Mouse (Mus musculus): Measurements from ENCODE around the gene Fam241a. TPM values are rescaled to one million over a fixed set of nuclear protein-coding genes. Genes with fewer than 3 reads are reported as not detected.

Fam241a gene
- polyA plus RNA-seq, 1 experiment from 2014 or later = 27.9 TPM

DNA sequence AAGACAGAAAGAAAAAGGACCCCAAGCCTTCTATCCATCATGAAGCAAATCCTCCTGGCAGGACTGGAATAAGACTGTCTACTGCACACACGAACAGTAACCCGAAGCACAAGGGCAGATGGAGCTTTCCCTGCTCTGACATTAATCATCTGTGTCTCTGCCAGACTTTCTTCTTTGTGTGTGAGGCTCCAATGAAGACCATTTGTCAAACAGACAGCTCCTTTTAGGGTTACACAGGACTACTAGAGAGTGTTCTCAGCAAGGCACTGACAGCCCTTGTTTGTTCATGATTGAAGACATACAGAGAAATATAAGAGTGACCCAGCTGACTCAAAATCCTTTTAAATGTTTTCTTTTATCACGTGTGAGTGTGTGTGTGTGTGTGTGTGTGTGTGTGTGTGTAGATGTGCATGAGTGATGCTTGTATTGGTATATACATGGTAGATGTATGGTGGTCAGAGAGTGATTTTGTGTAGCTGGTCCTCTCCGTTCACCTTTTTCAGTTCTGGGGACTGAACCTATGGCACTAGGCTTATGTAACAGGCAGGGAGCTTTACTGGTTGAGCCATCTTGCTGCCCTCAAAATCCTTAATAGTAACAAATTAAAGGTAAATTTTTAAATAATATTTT is 21.8 kb downstream of the Fam241a start:
- no peak overlapping the region for H3K4me3 ChIP-seq (replicated peaks)
- no peak overlapping the region for H3K4me2 ChIP-seq
- H3K9me3 ChIP-seq = no peaks in the 10 kb centered on the region
- no peaks in the 10 kb centered on the region for H3K27me3 ChIP-seq (replicated peaks)
- H3K36me3 ChIP-seq = no peaks in the 10 kb centered on the region
- H3K27ac ChIP-seq = no peak overlapping the region
- WGBS = 16% methylated on average over 4 of the region's 4 CpGs
- peak; percentile 27; the same call in 1 of the 2 replicates for ATAC-seq (ENCODE audit: insufficient read depth, low FRiP score, low read depth)
- no peak overlapping the region for H3K9ac ChIP-seq
- H3K4me1 ChIP-seq = no peaks in the 10 kb centered on the region

DNA sequence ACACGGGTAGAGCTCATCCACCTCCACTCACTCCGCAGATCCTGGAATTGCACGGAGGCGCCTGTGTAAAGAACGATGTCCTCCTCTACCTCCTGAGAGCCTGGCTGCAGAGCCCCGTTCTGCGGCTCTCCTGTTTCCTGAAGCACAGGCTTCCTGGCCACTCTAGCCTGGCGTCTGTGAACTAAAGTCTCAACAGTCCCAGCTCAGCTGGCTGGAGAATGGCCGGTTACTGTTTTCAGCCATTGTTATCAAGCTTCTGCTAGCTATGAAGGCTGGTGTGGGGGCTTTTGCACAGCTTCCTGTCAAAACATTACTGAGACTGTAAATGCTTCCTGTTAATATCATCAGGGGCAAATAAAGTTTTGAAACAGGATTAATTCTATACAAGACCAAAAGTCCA is 24.5 kb downstream of the Fam241a start:
- no peak overlapping the region for H3K4me2 ChIP-seq
- no peaks in the 10 kb centered on the region for H3K27me3 ChIP-seq (replicated peaks)
- no peak overlapping the region for H3K4me3 ChIP-seq (replicated peaks)
- no peaks in the 10 kb centered on the region for H3K4me1 ChIP-seq
- no peak overlapping the region for H3K9ac ChIP-seq
- H3K36me3 ChIP-seq = no peaks in the 10 kb centered on the region
- ATAC-seq (ENCODE audit: insufficient read depth, low FRiP score, low read depth) = no peak
- no peak overlapping the region for H3K27ac ChIP-seq
- H3K9me3 ChIP-seq = no peaks in the 10 kb centered on the region
- WGBS = 75% methylated on average over 9 of the region's 9 CpGs

DNA sequence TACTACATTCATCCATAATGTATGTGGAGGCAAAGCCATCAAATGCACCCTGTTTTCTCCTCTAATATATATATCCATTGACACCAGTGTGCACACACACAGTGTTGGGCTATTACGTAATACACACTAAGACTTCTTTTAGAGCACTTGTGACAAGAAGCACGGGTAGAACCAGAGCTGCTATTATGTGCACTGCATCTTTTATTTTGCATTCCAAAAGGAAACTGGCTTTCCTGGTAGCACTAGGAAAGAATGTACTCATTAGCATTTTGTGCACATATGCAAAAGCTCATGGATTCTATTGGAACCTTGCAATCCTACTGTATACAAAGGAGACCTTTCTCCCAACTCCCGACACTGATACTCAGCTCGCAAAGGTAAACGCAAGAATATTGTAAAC is 27.2 kb downstream of the Fam241a start:
- no peak for ATAC-seq (ENCODE audit: insufficient read depth, low FRiP score, low read depth)
- Histone ChIP-seq H3K27ac (no peak overlapping the region), H3K27me3 (replicated peaks) (no peaks in the 10 kb centered on the region), H3K9ac (no peak overlapping the region), H3K4me2 (no peak overlapping the region), H3K9me3 (no peaks in the 10 kb centered on the region), H3K4me3 (replicated peaks) (no peak overlapping the region), H3K36me3 (no peaks in the 10 kb centered on the region), H3K4me1 (0 out of 2 replicates have a peak, but pooled peaks cover 5% of the 10 kb centered on the region)
- 60% methylated on average over 5 of the region's 5 CpGs for WGBS

DNA sequence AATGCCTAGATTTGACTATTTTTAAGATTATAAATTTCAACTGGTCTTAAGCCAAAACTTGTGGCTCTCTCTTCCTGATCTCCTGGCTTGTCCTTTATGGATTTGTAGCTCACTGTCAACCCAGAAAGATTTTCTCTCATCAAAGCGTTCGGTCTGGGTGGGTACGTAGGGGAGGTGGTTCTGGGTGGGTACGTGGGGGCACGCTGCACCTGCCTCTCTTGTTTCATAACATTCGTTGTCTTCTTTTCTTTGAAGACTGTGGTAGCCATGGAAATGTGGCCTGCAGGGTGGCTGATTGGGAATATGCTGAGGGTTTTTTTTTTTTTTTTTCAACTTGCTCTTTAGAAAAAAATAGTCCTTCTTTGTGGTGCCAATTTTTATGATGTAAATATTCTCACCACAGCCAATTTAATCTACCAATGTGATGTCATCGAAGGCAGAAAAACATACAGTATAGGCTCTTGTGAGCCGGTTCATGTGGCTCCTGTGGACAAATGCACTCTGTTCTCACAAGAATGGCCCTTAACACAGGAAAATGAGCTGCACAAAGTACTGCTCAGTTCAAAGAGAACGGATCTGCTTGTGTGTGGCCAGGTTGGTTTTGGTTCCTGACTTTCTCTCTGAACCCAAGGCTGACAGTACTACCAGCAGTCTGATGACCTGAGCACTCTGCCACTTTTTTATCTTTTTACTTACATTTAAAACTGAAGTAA is 27.9 kb downstream of the Fam241a start:
- Histone ChIP-seq H3K4me3 (replicated peaks) (no peak overlapping the region), H3K27ac (no peak overlapping the region), H3K4me2 (no peak overlapping the region), H3K9ac (no peak overlapping the region), H3K36me3 (no peaks in the 10 kb centered on the region), H3K4me1 (0 out of 2 replicates have a peak, but pooled peaks cover 5% of the 10 kb centered on the region), H3K27me3 (replicated peaks) (no peaks in the 10 kb centered on the region), H3K9me3 (no peaks in the 10 kb centered on the region)
- WGBS = 85% methylated on average over 9 of the region's 9 CpGs
- no peak for ATAC-seq (ENCODE audit: insufficient read depth, low FRiP score, low read depth)

DNA sequence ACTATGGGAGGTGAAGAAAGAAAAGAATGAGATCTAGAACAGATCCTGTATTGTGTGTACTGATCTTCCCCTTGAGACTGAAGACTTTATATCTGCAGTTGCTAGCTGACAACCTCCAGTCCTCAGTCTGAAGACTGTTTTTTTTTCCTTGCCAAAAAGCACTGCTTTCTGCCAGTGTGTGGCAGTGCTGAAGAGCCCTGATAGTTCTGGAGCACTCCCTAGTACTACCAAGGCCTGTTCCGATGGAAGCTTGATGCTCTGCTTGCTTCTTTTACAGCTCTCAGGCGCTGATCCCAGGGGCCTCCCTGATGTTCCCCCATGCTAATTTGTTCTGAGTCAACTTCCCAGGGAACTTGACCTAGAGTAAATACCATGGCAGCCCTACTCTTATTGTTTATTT is 31.9 kb downstream of the Fam241a start:
- Histone ChIP-seq H3K36me3 (no peaks in the 10 kb centered on the region), H3K27me3 (replicated peaks) (no peaks in the 10 kb centered on the region), H3K27ac (peak overlapping the region; percentile 49), H3K4me3 (replicated peaks) (no peak overlapping the region), H3K9me3 (no peaks in the 10 kb centered on the region), H3K4me1 (0 out of 2 replicates have a peak, but pooled peaks cover 5% of the 10 kb centered on the region), H3K4me2 (no peak overlapping the region), H3K9ac (no peak overlapping the region)
- 30% methylated on average over 2 of the region's 2 CpGs for WGBS
- no peak for ATAC-seq (ENCODE audit: insufficient read depth, low FRiP score, low read depth)

DNA sequence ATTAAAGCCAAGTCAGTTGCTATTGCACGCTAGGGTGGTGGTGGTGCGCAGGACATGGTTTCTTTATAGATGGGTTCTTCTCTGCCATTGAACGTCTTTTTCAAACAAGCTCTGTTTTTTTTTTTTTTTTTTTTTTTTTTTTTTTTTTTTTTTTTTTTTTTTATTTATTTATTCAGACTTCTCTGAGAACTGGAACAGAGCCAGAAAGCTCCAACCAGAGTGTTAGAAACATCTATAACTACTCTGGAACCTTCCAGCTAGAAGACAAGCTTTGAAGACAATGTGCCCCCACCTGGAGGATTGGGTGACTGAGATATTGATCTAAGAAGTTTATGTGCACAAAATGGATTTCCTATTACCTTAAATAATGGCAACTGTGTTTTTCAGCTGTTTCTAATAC is 32.6 kb downstream of the Fam241a start:
- WGBS = 49% methylated on average over 3 of the region's 3 CpGs
- no peak overlapping the region for H3K9ac ChIP-seq
- H3K4me2 ChIP-seq = no peak overlapping the region
- no peaks in the 10 kb centered on the region for H3K27me3 ChIP-seq (replicated peaks)
- no peak overlapping the region for H3K4me3 ChIP-seq (replicated peaks)
- no peaks in the 10 kb centered on the region for H3K9me3 ChIP-seq
- H3K27ac ChIP-seq = no peak overlapping the region; the same call in 1 of the 2 replicates
- ATAC-seq (ENCODE audit: insufficient read depth, low FRiP score, low read depth) = no peak
- H3K36me3 ChIP-seq = no peaks in the 10 kb centered on the region
- H3K4me1 ChIP-seq = 0 out of 2 replicates have a peak, but pooled peaks cover 5% of the 10 kb centered on the region

DNA sequence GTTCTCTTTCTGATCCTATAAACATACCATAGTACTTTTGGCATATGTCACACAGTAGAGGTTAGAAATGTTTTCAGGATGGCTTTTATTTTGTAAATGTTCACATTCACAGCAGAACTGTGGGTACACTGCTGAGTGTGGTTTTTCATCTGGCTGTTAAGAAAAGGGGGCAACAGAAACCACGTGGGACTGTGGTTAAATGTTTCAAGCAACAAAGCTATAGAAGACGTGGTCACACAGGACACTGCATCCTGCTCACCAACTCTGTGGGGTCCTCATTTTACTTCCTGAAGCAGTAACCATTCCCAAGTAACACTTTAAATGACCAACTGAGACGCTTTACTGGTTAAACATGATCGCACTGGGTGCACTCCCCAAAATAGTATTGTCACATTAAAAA is 33.6 kb downstream of the Fam241a start:
- ATAC-seq (ENCODE audit: insufficient read depth, low FRiP score, low read depth) = no peak
- 66% methylated on average over 4 of the region's 4 CpGs for whole genome bisulfite sequencing
- H3K4me1 ChIP-seq = 0 out of 2 replicates have a peak, but pooled peaks cover 5% of the 10 kb centered on the region
- no peak overlapping the region for H3K4me3 ChIP-seq (replicated peaks)
- H3K27me3 ChIP-seq (replicated peaks) = no peaks in the 10 kb centered on the region
- H3K9me3 ChIP-seq = no peaks in the 10 kb centered on the region
- no peak overlapping the region for H3K27ac ChIP-seq
- no peak overlapping the region for H3K4me2 ChIP-seq
- H3K36me3 ChIP-seq = no peaks in the 10 kb centered on the region
- no peak overlapping the region for H3K9ac ChIP-seq

DNA sequence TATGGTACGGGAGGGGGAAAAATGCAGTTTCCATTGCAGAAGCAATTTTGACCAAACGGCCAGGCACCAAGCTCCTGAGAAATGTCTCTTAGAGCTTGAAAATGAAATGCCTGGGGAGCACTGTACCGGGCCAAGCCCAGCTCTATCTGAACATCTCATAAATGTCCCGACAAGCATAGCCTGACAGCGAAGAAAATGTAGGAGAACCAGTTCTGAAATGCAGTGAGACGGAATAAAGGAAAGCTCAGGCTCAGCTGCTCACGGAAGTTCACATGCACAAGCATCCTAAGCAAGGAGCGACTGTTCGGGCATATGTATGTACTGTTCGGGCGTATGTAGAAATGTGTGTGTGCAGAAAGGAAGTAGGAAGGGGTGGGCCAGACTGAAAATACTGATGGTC is 34.8 kb downstream of the Fam241a start:
- 66% methylated on average over 11 of the region's 11 CpGs for WGBS

DNA sequence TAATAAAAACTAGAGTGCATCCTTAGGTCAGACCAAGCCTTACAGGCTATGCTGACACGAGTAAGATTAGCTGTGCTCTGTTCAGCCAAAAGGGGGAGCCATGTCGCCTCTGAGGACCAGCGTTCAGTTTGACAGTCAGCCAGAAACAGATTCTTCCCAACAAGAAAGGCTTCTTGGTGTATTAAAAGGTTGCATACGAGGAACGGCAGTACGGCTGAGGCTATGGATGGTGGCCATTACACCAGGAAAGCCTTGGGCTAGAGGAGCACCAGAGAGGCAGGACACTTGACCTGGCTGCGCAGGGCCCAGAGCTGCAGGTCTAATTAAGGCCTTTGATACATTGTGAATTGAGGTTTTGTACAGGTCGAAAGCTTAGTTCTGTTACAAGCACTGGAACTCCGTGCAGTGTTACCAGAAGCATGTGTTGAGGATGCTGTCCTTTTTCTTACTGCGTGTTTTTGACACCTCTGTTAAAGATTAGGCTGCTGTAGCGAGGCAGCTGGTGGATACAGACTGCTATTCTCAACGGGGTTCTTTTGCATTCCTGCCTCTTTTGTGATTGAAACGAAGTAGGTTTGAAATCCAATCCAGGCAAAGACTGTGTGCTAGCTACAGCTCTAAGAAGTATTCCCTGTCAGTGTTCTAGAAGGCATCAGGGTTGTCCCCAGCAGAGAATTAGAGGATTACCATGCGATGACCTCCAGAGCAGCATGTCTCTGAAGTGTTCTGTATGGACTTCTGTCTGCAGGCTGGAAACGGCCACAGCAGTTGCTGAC is 42.5 kb downstream of the Fam241a start:
- Histone ChIP-seq H3K9me3 (no peaks in the 10 kb centered on the region), H3K4me3 (replicated peaks) (no peak overlapping the region), H3K36me3 (no peaks in the 10 kb centered on the region), H3K4me1 (no peaks in the 10 kb centered on the region), H3K9ac (no peak overlapping the region), H3K27me3 (replicated peaks) (no peaks in the 10 kb centered on the region), H3K4me2 (no peak overlapping the region), H3K27ac (no peak overlapping the region)
- WGBS = 27% methylated on average over 15 of the region's 15 CpGs
- ATAC-seq (ENCODE audit: insufficient read depth, low FRiP score, low read depth) = peak; percentile 56

More for the DNA sequence above, 34.8 kb downstream of the Fam241a start:
- no peaks in the 10 kb centered on the region for H3K27me3 ChIP-seq (replicated peaks)
- peak; percentile 57; the same call in 1 of the 2 replicates for ATAC-seq (ENCODE audit: insufficient read depth, low FRiP score, low read depth)
- H3K4me3 ChIP-seq (replicated peaks) = no peak overlapping the region
- H3K4me1 ChIP-seq = 0 out of 2 replicates have a peak, but pooled peaks cover 5% of the 10 kb centered on the region
- no peaks in the 10 kb centered on the region for H3K9me3 ChIP-seq
- no peak overlapping the region for H3K4me2 ChIP-seq
- H3K36me3 ChIP-seq = no peaks in the 10 kb centered on the region
- H3K9ac ChIP-seq = no peak overlapping the region
- peak overlapping the region; percentile 46; the same call in 1 of the 2 replicates for H3K27ac ChIP-seq

DNA sequence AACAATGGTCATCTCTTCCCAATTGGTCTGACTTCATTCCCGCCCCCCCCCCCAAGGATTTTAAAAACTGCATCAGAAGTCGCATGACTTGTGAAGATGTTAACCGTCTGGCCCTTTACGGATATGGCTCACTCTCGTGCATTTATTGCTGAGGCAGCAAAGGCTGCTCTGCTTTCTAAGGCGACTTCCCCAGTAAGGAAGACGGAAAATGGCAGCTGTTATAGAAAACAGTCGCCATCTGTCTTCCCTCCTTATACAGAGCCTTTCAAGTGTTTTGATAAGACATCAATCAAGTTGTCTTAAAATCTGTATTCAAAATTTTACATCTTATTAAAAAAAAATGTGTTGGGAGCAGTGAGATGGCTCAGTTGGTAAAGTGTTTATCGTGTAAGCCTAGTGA is 43.4 kb downstream of the Fam241a start:
- H3K27me3 ChIP-seq (replicated peaks) = no peaks in the 10 kb centered on the region
- H3K4me1 ChIP-seq = no peaks in the 10 kb centered on the region
- H3K4me3 ChIP-seq (replicated peaks) = no peak overlapping the region
- no peak overlapping the region for H3K27ac ChIP-seq
- 66% methylated on average over 9 of the region's 9 CpGs for WGBS
- H3K9me3 ChIP-seq = no peaks in the 10 kb centered on the region
- no peak for ATAC-seq (ENCODE audit: insufficient read depth, low FRiP score, low read depth)
- no peak overlapping the region for H3K9ac ChIP-seq
- no peaks in the 10 kb centered on the region for H3K36me3 ChIP-seq
- H3K4me2 ChIP-seq = no peak overlapping the region

DNA sequence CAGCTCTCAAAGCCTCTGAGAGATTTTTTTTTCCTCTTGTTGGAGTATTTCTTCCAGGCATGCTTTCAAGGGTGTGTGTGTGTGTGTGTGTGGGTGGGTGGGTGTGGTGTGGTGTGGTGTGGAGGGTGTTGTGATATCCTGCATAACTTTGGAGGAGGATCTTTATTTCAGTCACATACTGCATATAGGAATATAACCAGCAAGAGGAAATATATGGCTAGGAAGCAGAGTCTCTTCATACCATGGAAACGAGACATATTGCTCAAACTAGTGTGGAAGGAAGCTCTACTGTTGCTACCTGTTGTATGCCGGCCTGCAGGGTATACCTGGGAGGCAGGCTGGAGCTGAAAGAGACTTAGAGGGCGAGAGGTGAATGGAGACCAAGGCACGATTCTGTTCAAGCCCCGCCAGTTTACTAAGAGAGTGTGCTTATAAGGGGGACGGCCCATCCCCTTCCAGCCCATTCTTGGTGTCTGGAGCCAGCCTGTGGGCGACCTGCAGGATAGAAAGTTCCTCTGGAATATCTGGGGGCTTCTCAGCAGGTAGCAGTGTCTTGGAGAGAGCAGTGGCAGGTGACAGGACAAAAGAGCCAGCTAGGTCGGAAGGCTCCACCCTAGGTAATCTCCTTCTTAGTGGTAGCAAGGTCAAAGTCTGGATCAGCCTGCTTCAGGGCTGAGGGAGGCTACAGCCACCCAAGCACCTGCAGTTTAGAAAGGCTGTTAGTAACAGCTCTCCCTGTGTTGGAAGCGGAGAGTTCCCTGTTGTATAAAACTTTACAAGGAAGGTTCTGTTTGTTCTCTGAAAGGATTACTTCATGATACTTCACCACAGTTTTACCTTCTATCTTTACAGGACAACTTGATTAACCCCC is 45.1 kb downstream of the Fam241a start:
- 55% methylated on average over 9 of the region's 9 CpGs for WGBS
- no peak overlapping the region for H3K4me2 ChIP-seq
- no peaks in the 10 kb centered on the region for H3K36me3 ChIP-seq
- H3K9me3 ChIP-seq = no peaks in the 10 kb centered on the region
- no peak overlapping the region for H3K4me3 ChIP-seq (replicated peaks)
- H3K27me3 ChIP-seq (replicated peaks) = no peaks in the 10 kb centered on the region
- ATAC-seq (ENCODE audit: insufficient read depth, low FRiP score, low read depth) = no peak
- peak overlapping the region; percentile 40; the same call in 1 of the 2 replicates for H3K27ac ChIP-seq
- no peaks in the 10 kb centered on the region for H3K4me1 ChIP-seq
- no peak overlapping the region for H3K9ac ChIP-seq
